Mouse (Mus musculus): ENCODE data around the gene B4galt3. TPM values are rescaled to one million over a fixed set of nuclear protein-coding genes. Genes with fewer than 3 reads are reported as not detected.

B4galt3 gene
- polyA plus RNA-seq, 1 experiment from 2014 or later, result 34.2 TPM

- Histone ChIP-seq H3K4me2 (replicated peaks; ENCODE audit: low read depth) (no peak overlapping the region), H3K4me3 (ENCODE audit: low read depth, low read length) (no peak overlapping the region), H3K36me3 (ENCODE audit: control insufficient read depth, insufficient read depth, low read length) (peaks cover 5% of the 10 kb centered on the region; the same call in 1 of the 2 replicates), H3K27ac (replicated peaks) (no peak overlapping the region), H3K27me3 (ENCODE audit: control insufficient read depth, insufficient read depth, low read length) (no peaks in the 10 kb centered on the region), H3K9me3 (ENCODE audit: control insufficient read depth, low read length) (no peaks in the 10 kb centered on the region), H3K4me1 (replicated peaks; ENCODE audit: control insufficient read depth, insufficient read depth) (peaks cover 4% of the 10 kb centered on the region), H3K9ac (ENCODE audit: low read length) (no peak overlapping the region)
- ATAC-seq (ENCODE audit: low FRiP score, low TSS enrichment), result no peak
- no peak for DNase-seq (ENCODE audit: low spot score)
- TF ChIP-seq EP300 (optimal IDR thresholded peaks at IDR 0.05) (no peak), CTCF (IDR thresholded peaks at IDR 0.05; ENCODE audit: low read depth) (no peak)
- WGBS, result 79% methylated on average over 2 of the region's 2 CpGs
These were observed 46.3 kb upstream of the B4galt3 start for GRCm38 (mm10) chr1:171223796-171224195.

GRCm38 (mm10) chr1:171224857-171225256 lies 45.3 kb upstream of the B4galt3 start, which contains the start of gene Apoa2:
Gene Apoa2, plus strand, starts transcription at chr1:171225054.
- 68% methylated on average over 5 of the region's 5 CpGs for WGBS
- Histone ChIP-seq H3K27me3 (ENCODE audit: control insufficient read depth, insufficient read depth, low read length) (no peaks in the 10 kb centered on the region), H3K36me3 (ENCODE audit: control insufficient read depth, insufficient read depth, low read length) (peaks cover 5% of the 10 kb centered on the region; the same call in 1 of the 2 replicates), H3K4me3 (ENCODE audit: low read depth, low read length) (no peak within 1 kb of the TSS), H3K4me2 (replicated peaks; ENCODE audit: low read depth) (no peak within 1 kb of the TSS), H3K4me1 (replicated peaks; ENCODE audit: control insufficient read depth, insufficient read depth) (peaks cover 4% of the 10 kb centered on the region), H3K27ac (replicated peaks) (no peak within 1 kb of the TSS), H3K9ac (ENCODE audit: low read length) (no peak within 1 kb of the TSS), H3K9me3 (ENCODE audit: control insufficient read depth, low read length) (no peaks in the 10 kb centered on the region)
- DNase-seq (ENCODE audit: low spot score) (no peak), ATAC-seq (ENCODE audit: low FRiP score, low TSS enrichment) (no peak)
- TF ChIP-seq CTCF (IDR thresholded peaks at IDR 0.05; ENCODE audit: low read depth), result no peak
- no peak for TF ChIP-seq EP300 (optimal IDR thresholded peaks at IDR 0.05)

GRCm38 (mm10) chr1:171226780-171227179 lies 43.3 kb upstream of the B4galt3 start:
- H3K36me3 ChIP-seq (ENCODE audit: control insufficient read depth, insufficient read depth, low read length), result no peaks in the 10 kb centered on the region
- H3K4me1 ChIP-seq (replicated peaks; ENCODE audit: control insufficient read depth, insufficient read depth), result peaks cover under 1% of the 10 kb centered on the region; the same call in 1 of the 2 replicates
- no peaks in the 10 kb centered on the region for H3K9me3 ChIP-seq (ENCODE audit: control insufficient read depth, low read length)
- DNase-seq (ENCODE audit: low spot score) (no peak), ATAC-seq (ENCODE audit: low FRiP score, low TSS enrichment) (no peak)
- no peak overlapping the region for H3K27ac ChIP-seq (replicated peaks)
- H3K4me2 ChIP-seq (replicated peaks; ENCODE audit: low read depth), result no peak overlapping the region
- no peak for TF ChIP-seq EP300 (optimal IDR thresholded peaks at IDR 0.05)
- no peak for TF ChIP-seq CTCF (IDR thresholded peaks at IDR 0.05; ENCODE audit: low read depth)
- WGBS, result 54% methylated on average over 4 of the region's 4 CpGs
- H3K27me3 ChIP-seq (ENCODE audit: control insufficient read depth, insufficient read depth, low read length), result no peaks in the 10 kb centered on the region
- no peak overlapping the region for H3K4me3 ChIP-seq (ENCODE audit: low read depth, low read length)
- H3K9ac ChIP-seq (ENCODE audit: low read length), result no peak overlapping the region

GRCm38 (mm10) chr1:171227879-171228278 lies 42.2 kb upstream of the B4galt3 start:
- Histone ChIP-seq H3K9me3 (ENCODE audit: control insufficient read depth, low read length) (no peaks in the 10 kb centered on the region), H3K4me1 (replicated peaks; ENCODE audit: control insufficient read depth, insufficient read depth) (no peaks in the 10 kb centered on the region), H3K9ac (ENCODE audit: low read length) (no peak overlapping the region), H3K36me3 (ENCODE audit: control insufficient read depth, insufficient read depth, low read length) (no peaks in the 10 kb centered on the region), H3K4me3 (ENCODE audit: low read depth, low read length) (no peak overlapping the region), H3K27me3 (ENCODE audit: control insufficient read depth, insufficient read depth, low read length) (no peaks in the 10 kb centered on the region), H3K27ac (replicated peaks) (no peak overlapping the region), H3K4me2 (replicated peaks; ENCODE audit: low read depth) (no peak overlapping the region)
- no peak for TF ChIP-seq CTCF (IDR thresholded peaks at IDR 0.05; ENCODE audit: low read depth)
- TF ChIP-seq EP300 (optimal IDR thresholded peaks at IDR 0.05), result no peak
- WGBS, result 93% methylated on average over 1 of the region's 1 CpGs
- ATAC-seq (ENCODE audit: low FRiP score, low TSS enrichment), result no peak
- no peak for DNase-seq (ENCODE audit: low spot score)

- WGBS, result 57% methylated on average over 6 of the region's 6 CpGs
- no peaks in the 10 kb centered on the region for H3K9me3 ChIP-seq (ENCODE audit: control insufficient read depth, low read length)
- no peak overlapping the region for H3K27ac ChIP-seq (replicated peaks)
- no peak for TF ChIP-seq CTCF (IDR thresholded peaks at IDR 0.05; ENCODE audit: low read depth)
- no peak for TF ChIP-seq EP300 (optimal IDR thresholded peaks at IDR 0.05)
- H3K4me3 ChIP-seq (ENCODE audit: low read depth, low read length), result no peak overlapping the region
- H3K4me2 ChIP-seq (replicated peaks; ENCODE audit: low read depth), result no peak overlapping the region
- no peaks in the 10 kb centered on the region for H3K27me3 ChIP-seq (ENCODE audit: control insufficient read depth, insufficient read depth, low read length)
- no peak overlapping the region for H3K9ac ChIP-seq (ENCODE audit: low read length)
- DNase-seq (ENCODE audit: low spot score) (no peak), ATAC-seq (ENCODE audit: low FRiP score, low TSS enrichment) (no peak)
- peaks cover 7% of the 10 kb centered on the region; the same call in 1 of the 2 replicates for H3K36me3 ChIP-seq (ENCODE audit: control insufficient read depth, insufficient read depth, low read length)
- no peaks in the 10 kb centered on the region for H3K4me1 ChIP-seq (replicated peaks; ENCODE audit: control insufficient read depth, insufficient read depth)
These were observed 40.4 kb upstream of the B4galt3 start for GRCm38 (mm10) chr1:171229750-171230149.

GRCm38 (mm10) chr1:171230215-171230614 lies 39.9 kb upstream of the B4galt3 start:
- DNase-seq (ENCODE audit: low spot score) (no peak), ATAC-seq (ENCODE audit: low FRiP score, low TSS enrichment) (no peak)
- TF ChIP-seq CTCF (IDR thresholded peaks at IDR 0.05; ENCODE audit: low read depth) (no peak), EP300 (optimal IDR thresholded peaks at IDR 0.05) (no peak)
- Histone ChIP-seq H3K4me3 (ENCODE audit: low read depth, low read length) (no peak overlapping the region), H3K27ac (replicated peaks) (no peak overlapping the region), H3K4me2 (replicated peaks; ENCODE audit: low read depth) (no peak overlapping the region), H3K4me1 (replicated peaks; ENCODE audit: control insufficient read depth, insufficient read depth) (no peaks in the 10 kb centered on the region), H3K36me3 (ENCODE audit: control insufficient read depth, insufficient read depth, low read length) (peaks cover 10% of the 10 kb centered on the region), H3K9me3 (ENCODE audit: control insufficient read depth, low read length) (no peaks in the 10 kb centered on the region), H3K27me3 (ENCODE audit: control insufficient read depth, insufficient read depth, low read length) (no peaks in the 10 kb centered on the region), H3K9ac (ENCODE audit: low read length) (no peak overlapping the region)
- 80% methylated on average over 3 of the region's 3 CpGs for WGBS

Measured in stomach, postnatal 0 days (tissue).